ENCODE assay signal across 8 mouse cellular contexts in the genomic region with DNA sequence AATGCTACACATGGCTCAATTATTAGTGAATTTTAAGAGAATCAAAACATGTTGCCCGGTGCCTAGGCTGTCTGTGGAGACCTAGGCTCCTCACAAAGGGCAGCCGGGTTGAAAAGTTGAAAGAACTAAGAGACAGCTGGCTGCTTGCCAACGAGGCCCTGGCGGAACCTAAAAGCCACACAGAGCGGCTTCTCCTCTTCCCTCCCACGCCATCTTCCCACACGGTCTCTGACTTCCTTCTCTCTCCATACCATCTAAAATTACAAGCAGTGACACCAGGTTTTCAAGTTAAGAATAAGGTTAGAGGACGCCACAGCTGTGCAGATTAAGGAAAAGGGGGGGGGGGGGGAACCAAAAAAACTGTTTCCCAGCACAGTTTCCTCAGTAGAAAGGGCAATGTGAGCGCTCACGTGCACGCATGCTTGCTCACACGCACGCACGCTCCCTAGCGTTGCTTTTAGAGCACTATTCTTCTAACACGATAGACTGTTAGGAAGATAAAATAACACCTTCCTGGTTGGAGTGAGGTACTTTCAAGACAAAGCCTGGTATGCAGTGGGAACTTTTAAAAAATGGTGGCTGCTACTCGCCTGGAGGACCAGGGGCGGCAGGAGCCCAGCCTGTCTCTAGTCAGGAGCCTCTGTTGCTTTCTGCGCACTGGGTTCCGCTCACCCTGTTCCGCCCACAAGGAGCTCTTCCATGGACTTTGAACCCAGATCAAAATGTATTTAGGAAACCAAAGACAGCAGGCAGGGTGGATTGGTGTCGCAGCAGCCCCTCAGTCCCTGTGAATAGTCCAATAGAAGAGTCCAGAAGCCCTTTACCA. TPM values are rescaled to one million over a fixed set of nuclear protein-coding genes. Genes with fewer than 3 reads are reported as not detected.
DNase-seq lines count a peak whose midpoint lies in the region; ATAC-seq and TF ChIP-seq lines count a peak whose summit lies in the region.

No protein-coding gene starts in this region.

- H3K4me2 ChIP-seq in lung, postnatal 0 days (replicated peaks; ENCODE audit: low read depth, low read length) = no peak overlapping the region

- no peak for TF ChIP-seq CTCF in gastrocnemius, adult 2 months (IDR thresholded peaks at IDR 0.05)
- TF ChIP-seq CTCF in lung, postnatal 0 days (IDR thresholded peaks at IDR 0.05) = peak; percentile 7; the same call in 1 of the 2 replicates

- H3K27ac ChIP-seq in gastrocnemius, adult 2 months = peak overlapping the region; percentile 41
- no peak overlapping the region for H3K27ac ChIP-seq in lung, postnatal 0 days (ENCODE audit: low read length)

- no peak for TF ChIP-seq EP300 in lung, postnatal 0 days (IDR thresholded peaks at IDR 0.05)

- no peaks in the 10 kb centered on the region for H3K9me3 ChIP-seq in lung, postnatal 0 days (ENCODE audit: low read length)

- WGBS in lung, postnatal 0 days = 52% methylated on average over 22 of the region's 22 CpGs

- no peak overlapping the region for H3K4me3 ChIP-seq in gastrocnemius, adult 2 months
- H3K4me3 ChIP-seq in lung, postnatal 0 days (ENCODE audit: low read depth, low read length) = no peak overlapping the region

- no peaks in the 10 kb centered on the region for H3K27me3 ChIP-seq in lung, postnatal 0 days (replicated peaks; ENCODE audit: insufficient read depth, low read length)

- no peak; the same call in 1 of the 2 replicates for ATAC-seq in lung, postnatal 0 days

- no peak overlapping the region for H3K9ac ChIP-seq in lung, postnatal 0 days (replicated peaks; ENCODE audit: low read depth)

- H3K36me3 ChIP-seq in lung, postnatal 0 days (ENCODE audit: insufficient read depth, low read length) = no peaks in the 10 kb centered on the region

- peak; percentile 64 for DNase-seq in gastrocnemius, adult 2 months
- no peak for DNase-seq in gastrocnemius, adult 18-20 months (ENCODE audit: low spot score)
- DNase-seq in B cell, adult 2 months = peak; percentile 20 to 21
- peak; percentile 73 for DNase-seq in adrenal gland, postnatal 14 days
- peak; percentile 75 for DNase-seq in heart, postnatal 4 days
- DNase-seq in lung, postnatal 0 days (ENCODE audit: low spot score) = peak; percentile 50
- DNase-seq in thymus, postnatal 10 days (ENCODE audit: low spot score in 2 of 2) = peak; percentile 49 to 72
- no peak for DNase-seq in cerebellum, postnatal 36 days

- no peaks in the 10 kb centered on the region; the same call in 1 of the 2 replicates for H3K4me1 ChIP-seq in lung, postnatal 0 days (ENCODE audit: insufficient read depth, low read depth, low read length)

- intact Hi-C loops in gastrocnemius, adult 2 months (cut with DNase I) = no loop called here

RNA-seq across cellular contexts. Expression of a gene that starts 54.5 kb away (rescaled TPM):
- 100 to 1,000 TPM; 515 to 576 TPM for total RNA-seq in gastrocnemius, adult 2 months (2021)
- total RNA-seq in gastrocnemius, adult 18-20 months (2021) = 100 to 1,000 TPM; 414 to 460 TPM
- total RNA-seq in adrenal gland, postnatal 14 days (2021) = 25.5 and 27.4 TPM in 2 replicates
- total RNA-seq in heart, postnatal 4 days (2021) = 100 to 1,000 TPM; 140 to 147 TPM
- 18.9 and 19.8 TPM in 2 replicates for polyA plus RNA-seq in lung, postnatal 0 days (2015; fragmentation: Nextera tagmentation; extraction: Ambion mirVana)

RNA-seq across cellular contexts. Expression of a gene that starts 58.8 kb away (rescaled TPM):
- total RNA-seq in gastrocnemius, adult 2 months (2021) = 10 to 100 TPM; 28.6 to 33.8 TPM
- 10 to 100 TPM; 28.4 to 29.0 TPM for total RNA-seq in gastrocnemius, adult 18-20 months (2021)
- total RNA-seq in adrenal gland, postnatal 14 days (2021) = 59.6 and 66.0 TPM in 2 replicates
- total RNA-seq in heart, postnatal 4 days (2021) = 10 to 100 TPM; 70.1 to 76.5 TPM
- 101 and 108 TPM in 2 replicates for polyA plus RNA-seq in lung, postnatal 0 days (2015; fragmentation: Nextera tagmentation; extraction: Ambion mirVana)

Comparison
In these comparisons a context has a peak if more than half of its experiments do, and no peak if none do; other contexts are left out.
1. DNase-seq: peak in gastrocnemius, adult 2 months (single experiment), B cell, adult 2 months (2 of 2), adrenal gland, postnatal 14 days (single experiment), heart, postnatal 4 days (single experiment), lung, postnatal 0 days (single experiment) and thymus, postnatal 10 days (2 of 2); none in gastrocnemius, adult 18-20 months (single experiment) and cerebellum, postnatal 36 days (0 of 2).